ENCODE assay signal across 11 mouse cellular contexts in the genomic region with DNA sequence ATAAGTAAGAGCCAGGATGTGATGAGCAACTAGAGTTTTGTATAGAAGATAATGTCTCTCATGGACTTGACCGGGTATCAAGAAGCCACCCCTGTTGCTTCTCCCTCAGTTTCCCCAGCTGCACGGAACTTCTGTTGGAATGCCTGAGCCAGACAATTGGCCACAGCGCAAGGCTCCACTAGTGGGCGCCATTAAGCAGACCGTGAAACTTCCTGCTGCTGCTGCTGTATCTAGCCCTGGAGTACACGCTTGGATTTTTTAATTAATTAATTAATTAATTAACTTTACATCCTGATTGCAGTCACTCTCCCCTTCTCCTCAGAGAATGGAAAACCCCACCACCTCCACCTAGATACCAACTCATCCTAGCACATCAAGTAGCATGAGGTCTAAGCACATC. TPM values are rescaled to one million over a fixed set of nuclear protein-coding genes. Genes with fewer than 3 reads are reported as not detected.
A peak's percentile ranks its signal among the peaks of the same experiment; 100 is the strongest.
DNase-seq lines count a peak whose midpoint lies in the region; ATAC-seq and TF ChIP-seq lines count a peak whose summit lies in the region.
"Had no signal": no experiment of that assay in that cellular context is flagged by ENCODE, and none has a peak within 500 bp of the region (broad histone marks: within the 10 kb centered on the region; RNA-seq: fewer than 3 reads in every experiment).

No protein-coding gene starts in this region.

- peak; percentile 31 for DNase-seq in forebrain, embryonic 10.5 days (ENCODE audit: extremely low spot score, low spot score)
- DNase-seq in liver, adult 2 months (ENCODE audit: extremely low read depth, low read depth, low spot score): peak; percentile 17
- peak; percentile 48 for DNase-seq in ZHBTc4 (ENCODE audit: low read depth, low spot score)
- peak; percentile 56 to 65 for DNase-seq in heart, postnatal 14 days
- peak; percentile 28 for DNase-seq in naive thymus-derived CD4-positive, alpha-beta T cell, adult 2 months (ENCODE audit: low read depth)
- no peak for DNase-seq in spleen, adult 12 weeks (ENCODE audit: low spot score)

- no peaks in the 10 kb centered on the region for H3K9me3 ChIP-seq in forebrain, embryonic 10.5 days
- no peaks in the 10 kb centered on the region for H3K9me3 ChIP-seq in forebrain, embryonic 15.5 days
- no peaks in the 10 kb centered on the region for H3K9me3 ChIP-seq in liver, embryonic 12.5 days (replicated peaks)
- H3K9me3 ChIP-seq: liver, embryonic 15.5 days had no signal

- peak; percentile 85 for TF ChIP-seq CTCF in liver, adult 2 months (IDR thresholded peaks at IDR 0.05; ENCODE audit: low read depth, low read length)

- no peak for TF ChIP-seq POLR2A in liver, adult 2 months (IDR thresholded peaks at IDR 0.05; ENCODE audit: extremely low read depth, insufficient read depth, low read length)

- no peak overlapping the region for H3K4me2 ChIP-seq in forebrain, embryonic 15.5 days (replicated peaks)
- no peak overlapping the region for H3K4me2 ChIP-seq in liver, embryonic 12.5 days
- H3K4me2 ChIP-seq: liver, embryonic 15.5 days had no signal

- no peaks in the 10 kb centered on the region for H3K36me3 ChIP-seq in forebrain, embryonic 10.5 days (replicated peaks)
- no peaks in the 10 kb centered on the region for H3K36me3 ChIP-seq in forebrain, embryonic 15.5 days
- H3K36me3 ChIP-seq in liver, adult 2 months (ENCODE audit: control insufficient read depth, insufficient read depth, low read length): no peaks in the 10 kb centered on the region
- no peaks in the 10 kb centered on the region for H3K36me3 ChIP-seq in liver, embryonic 12.5 days
- H3K36me3 ChIP-seq: liver, embryonic 15.5 days had no signal

- no peaks in the 10 kb centered on the region for H3K79me2 ChIP-seq in liver, adult 2 months (ENCODE audit: control insufficient read depth, insufficient read depth, low read length)

- H3K9ac ChIP-seq in forebrain, embryonic 15.5 days (replicated peaks): no peak overlapping the region
- no peak overlapping the region for H3K9ac ChIP-seq in liver, adult 2 months (ENCODE audit: low read depth, low read length)
- no peak overlapping the region for H3K9ac ChIP-seq in liver, embryonic 12.5 days
- H3K9ac ChIP-seq: liver, embryonic 15.5 days had no signal

- H3K27ac ChIP-seq in forebrain, embryonic 10.5 days: no peak overlapping the region
- H3K27ac ChIP-seq in forebrain, embryonic 15.5 days (replicated peaks): no peak overlapping the region
- no peak overlapping the region for H3K27ac ChIP-seq in liver, adult 2 months (replicated peaks; ENCODE audit: insufficient read depth, low read depth, low read length)
- no peak overlapping the region for H3K27ac ChIP-seq in liver, embryonic 12.5 days
- H3K27ac ChIP-seq: liver, embryonic 15.5 days had no signal

- H3K4me3 ChIP-seq in forebrain, embryonic 10.5 days: no peak overlapping the region
- H3K4me3 ChIP-seq in forebrain, embryonic 15.5 days: no peak overlapping the region
- H3K4me3 ChIP-seq in liver, adult 2 months (ENCODE audit: insufficient read depth, low read depth, low read length): no peak overlapping the region
- H3K4me3 ChIP-seq in liver, embryonic 12.5 days: no peak overlapping the region
- H3K4me3 ChIP-seq: liver, embryonic 15.5 days had no signal

- ATAC-seq in forebrain, embryonic 15.5 days (replicated peaks): no peak
- ATAC-seq in liver, embryonic 12.5 days: no peak

- 45% methylated on average over 6 of the region's 6 CpGs for WGBS in forebrain, embryonic 10.5 days
- WGBS in forebrain, embryonic 15.5 days: 32% methylated on average over 6 of the region's 6 CpGs
- WGBS in liver, adult 2 months: 47% methylated on average over 6 of the region's 6 CpGs
- WGBS in liver, embryonic 12.5 days (ENCODE audit: insufficient replicate concordance): 31% methylated on average over 6 of the region's 6 CpGs

- intact Hi-C loops in heart, postnatal 14 days (cut with DNase I): no loop called here

- H3K27me3 ChIP-seq in forebrain, embryonic 10.5 days (ENCODE audit: poor library complexity, severe bottlenecking): no peaks in the 10 kb centered on the region
- no peaks in the 10 kb centered on the region for H3K27me3 ChIP-seq in forebrain, embryonic 15.5 days
- H3K27me3 ChIP-seq in liver, adult 2 months (ENCODE audit: control insufficient read depth, insufficient read depth, low read length): no peaks in the 10 kb centered on the region
- H3K27me3 ChIP-seq in liver, embryonic 12.5 days (replicated peaks): no peaks in the 10 kb centered on the region
- H3K27me3 ChIP-seq: liver, embryonic 15.5 days had no signal

- H3K4me1 ChIP-seq in forebrain, embryonic 10.5 days: peaks cover 14% of the 10 kb centered on the region
- H3K4me1 ChIP-seq in forebrain, embryonic 15.5 days: no peaks in the 10 kb centered on the region
- H3K4me1 ChIP-seq in liver, adult 2 months (ENCODE audit: control insufficient read depth, insufficient read depth, low read length): peaks cover 22% of the 10 kb centered on the region
- no peaks in the 10 kb centered on the region for H3K4me1 ChIP-seq in liver, embryonic 12.5 days

RNA-seq across cellular contexts. Expression of a gene that starts 14.8 kb away (rescaled TPM):
- polyA plus RNA-seq in forebrain, embryonic 10.5 days (2016; fragmentation: Nextera tagmentation; extraction: Ambion mirVana): not detected in 2 replicates
- polyA plus RNA-seq in forebrain, embryonic 15.5 days (2015; fragmentation: Nextera tagmentation; extraction: Ambion mirVana): not detected in 2 replicates
- total RNA-seq in liver, adult 2 months (2014; rRNA removed): 230 and 425 TPM in 2 replicates
- 106 and 170 TPM in 2 replicates for polyA plus RNA-seq in liver, adult 2 months (2012; rRNA removed)
- polyA plus RNA-seq in liver, embryonic 12.5 days (2016; fragmentation: Nextera tagmentation; extraction: Ambion mirVana): 31.7 and 38.1 TPM in 2 replicates
- not detected for total RNA-seq in heart, postnatal 14 days (2021)
- total RNA-seq: gastrocnemius, postnatal 36 days had no signal
- polyA plus RNA-seq: stomach, embryonic 14.5 days had no signal

RNA-seq across cellular contexts. Expression of a gene that starts 40.8 kb away (rescaled TPM):
- 1.3 and 1.5 TPM in 2 replicates for polyA plus RNA-seq in forebrain, embryonic 10.5 days (2016; fragmentation: Nextera tagmentation; extraction: Ambion mirVana)
- 2.4 and 2.9 TPM in 2 replicates for polyA plus RNA-seq in forebrain, embryonic 15.5 days (2015; fragmentation: Nextera tagmentation; extraction: Ambion mirVana)
- 2.1 and 2.4 TPM in 2 replicates for total RNA-seq in liver, adult 2 months (2014; rRNA removed)
- polyA plus RNA-seq in liver, adult 2 months (2012; rRNA removed): 1.9 and 2.8 TPM in 2 replicates
- polyA plus RNA-seq in liver, embryonic 12.5 days (2016; fragmentation: Nextera tagmentation; extraction: Ambion mirVana): 0.72 and 0.81 TPM in 2 replicates
- total RNA-seq in heart, postnatal 14 days (2021): under 1 TPM; 0.24 to 0.79 TPM

RNA-seq across cellular contexts. Expression of a gene that starts 46.2 kb away (rescaled TPM):
- polyA plus RNA-seq in forebrain, embryonic 10.5 days (2016; fragmentation: Nextera tagmentation; extraction: Ambion mirVana): 20.1 and 22.1 TPM in 2 replicates
- polyA plus RNA-seq in forebrain, embryonic 15.5 days (2015; fragmentation: Nextera tagmentation; extraction: Ambion mirVana): 3.6 and 3.9 TPM in 2 replicates
- 34.3 and 39.3 TPM in 2 replicates for total RNA-seq in liver, adult 2 months (2014; rRNA removed)
- polyA plus RNA-seq in liver, adult 2 months (2012; rRNA removed): 23.3 and 27.2 TPM in 2 replicates
- 13.4 and 14.0 TPM in 2 replicates for polyA plus RNA-seq in liver, embryonic 12.5 days (2016; fragmentation: Nextera tagmentation; extraction: Ambion mirVana)
- 10 to 100 TPM; 17.1 to 22.3 TPM for total RNA-seq in heart, postnatal 14 days (2021)

Comparison
In these comparisons a context has a peak if more than half of its experiments do, and no peak if none do; other contexts are left out.
1. RNA of a gene that starts 14.8 kb away (polyA plus RNA-seq): 106 to 170 TPM in liver, adult 2 months and 31.7 to 38.1 TPM in liver, embryonic 12.5 days; not detected in forebrain, embryonic 10.5 days and not detected in forebrain, embryonic 15.5 days; every median in the first group is over 10 times any median in the second.